Mouse (Mus musculus) lung, postnatal 0 days (tissue): ENCODE measurements at regions not wholly inside any gene's neighbourhood (a gene's known extent, or its start where the extent isn't known, plus 50 kb on each side); places are given as distances from the start of the nearest gene placed in this dataset.

Source experiments
- CTCF ChIP-seq: IDR thresholded peaks from 2 replicates; pipeline ENCODE4 v1.5.1; 2016; ENCODE audit warnings: antibody characterized with exemption, mild to moderate bottlenecking
- EP300 ChIP-seq: IDR thresholded peaks from 2 replicates; pipeline ENCODE4 v1.6.1; 2016; ENCODE audit warnings: antibody characterized with exemption, mild to moderate bottlenecking, control low read depth

DNA sequence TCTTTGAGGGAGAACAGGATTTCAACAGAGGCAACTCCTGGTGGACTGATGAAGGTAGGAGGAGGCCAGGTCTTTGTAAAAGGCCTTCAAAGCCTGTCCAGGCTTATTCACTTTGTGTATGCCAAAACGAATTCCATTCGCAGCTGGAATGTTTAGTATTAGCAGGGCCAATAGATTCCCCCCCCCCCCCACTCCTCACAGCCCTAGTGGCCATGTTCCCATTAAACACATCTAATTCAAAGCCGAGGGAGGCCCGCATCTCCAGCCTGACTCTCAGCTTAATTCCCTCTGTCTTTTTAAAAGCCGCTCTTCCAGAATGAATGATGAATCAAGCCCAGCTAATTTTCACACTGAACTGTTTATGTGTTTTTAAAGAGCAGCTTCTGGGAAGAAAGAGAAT, 205.5 kb downstream of the Etnk1 start:
- TF ChIP-seq CTCF = no peak
- no peak for TF ChIP-seq EP300
